Mouse (Mus musculus) testis, postnatal 14 days (tissue): ENCODE data around the gene Pnpla3.
"Not testable (repeated sequence)": the region's sequence is repeated elsewhere in the genome, so short reads cannot be mapped to it uniquely, and the experiment has no call there.

Experiments
- DNase-seq: peaks from one replicate; pipeline ENCODE4 v3.0.0; 2021; ENCODE audit warnings: low spot score

The Pnpla3 gene

GRCm38 (mm10) chr15:84167600-84167999, at the start of gene Pnpla3:
Gene Pnpla3 (plus strand): TSS chr15:84167837.
- DNase-seq, result peak; percentile 91

DNA sequence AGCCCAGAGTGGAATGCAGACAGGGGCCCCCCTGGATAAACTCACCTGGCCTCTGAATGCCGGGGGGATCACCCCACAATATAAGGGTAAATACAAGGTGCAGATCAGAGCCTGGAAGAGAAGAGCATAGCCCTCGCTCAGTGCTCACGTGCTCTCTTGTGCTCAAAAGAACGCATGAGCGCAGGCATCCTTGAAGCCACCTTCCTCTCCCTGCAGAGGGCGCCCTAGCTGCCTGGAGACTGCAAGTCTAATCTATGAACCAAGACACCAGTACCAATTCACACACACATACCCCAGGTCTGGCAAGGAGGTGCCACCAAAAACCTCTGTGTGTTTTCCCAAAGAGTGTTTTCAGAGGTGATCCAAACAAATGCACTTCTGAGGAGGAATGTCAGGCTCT, 47.0 kb upstream of the Pnpla3 start:
- DNase-seq, result no peak

GRCm38 (mm10) chr15:84121036-84121435, 46.6 kb upstream of the Pnpla3 start:
- no peak for DNase-seq

DNA sequence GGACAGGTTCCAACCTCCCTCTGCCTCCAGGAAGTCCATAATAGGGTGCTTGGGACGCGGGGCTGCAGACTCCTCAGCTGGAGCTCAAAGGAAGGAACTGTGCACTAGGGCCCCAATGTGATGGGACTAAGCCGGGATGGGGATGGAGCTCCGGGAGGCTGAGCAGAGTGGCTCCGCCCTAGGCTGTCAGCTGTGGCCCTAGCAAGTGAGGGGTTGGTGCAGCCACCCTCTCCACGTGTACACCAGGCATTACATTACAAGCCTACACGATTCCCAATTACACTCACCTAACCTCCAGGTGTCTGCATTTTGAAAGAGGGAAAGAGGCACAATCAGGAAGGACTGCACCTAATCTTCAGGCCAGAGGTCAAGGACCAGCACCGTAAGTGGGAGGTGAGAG, 44.6 kb upstream of the Pnpla3 start, which contains the start of gene Pnpla5:
Gene Pnpla5, minus strand, starts transcription at position 101 of the 400 bp plus-strand sequence.
- no peak for DNase-seq

- no peak for DNase-seq
Observed at GRCm38 (mm10) chr15:84124086-84124485, 43.6 kb upstream of the Pnpla3 start.

GRCm38 (mm10) chr15:84126447-84126846, 41.2 kb upstream of the Pnpla3 start:
- no peak for DNase-seq

DNA sequence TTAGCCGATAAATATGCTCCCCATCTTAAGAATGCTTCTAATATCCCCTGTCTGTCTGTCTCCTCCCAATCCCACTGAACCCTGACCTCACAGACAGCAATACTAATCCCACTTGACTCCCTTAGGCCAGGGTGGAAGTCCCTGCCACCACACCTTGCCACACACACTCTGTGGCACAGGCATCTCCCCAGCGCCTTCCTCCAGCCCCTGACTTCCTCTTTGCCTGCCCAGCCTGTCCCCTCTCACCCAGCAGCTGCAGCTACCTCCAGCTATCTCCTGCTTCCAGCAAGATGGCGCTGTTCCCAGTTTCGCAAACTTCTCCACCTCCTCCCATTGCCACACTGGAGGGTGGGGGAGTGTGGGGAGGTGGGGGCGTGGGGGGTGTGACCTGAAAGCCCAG, 40.8 kb upstream of the Pnpla3 start:
- no peak for DNase-seq

DNA sequence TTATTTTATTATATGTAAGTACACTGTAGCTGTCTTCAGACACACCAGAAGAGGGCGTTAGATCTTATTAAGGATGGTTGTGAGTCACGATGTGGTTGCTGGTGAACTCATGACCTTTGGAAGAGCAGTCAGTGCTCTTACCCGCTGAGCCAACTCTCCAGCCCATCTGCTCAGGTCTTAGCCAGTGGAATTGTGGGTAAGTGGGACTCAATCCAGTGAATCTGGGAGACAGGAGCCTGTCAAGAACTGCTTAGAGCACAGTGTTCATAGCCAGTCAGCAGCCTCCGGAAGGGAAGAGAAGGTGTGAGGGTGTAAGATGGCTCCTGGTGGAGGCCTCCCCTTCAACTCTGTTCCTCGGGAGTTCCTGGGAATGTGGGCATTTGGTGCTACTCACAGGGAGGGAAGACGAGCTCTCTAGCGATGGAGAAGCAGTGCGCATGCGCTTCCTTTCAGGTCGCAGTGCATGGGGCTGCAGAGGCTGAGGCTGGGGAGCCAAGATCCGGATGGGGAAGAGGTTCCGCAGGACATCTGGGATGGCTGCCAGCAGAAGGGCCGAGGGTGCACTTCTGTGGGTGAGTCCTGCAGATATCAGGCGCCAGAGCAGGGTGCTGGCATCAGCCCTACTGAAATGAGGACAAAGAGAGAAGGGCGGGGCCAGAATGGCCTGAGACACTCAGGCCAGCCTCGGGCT, 36.4 kb upstream of the Pnpla3 start:
- peak; percentile 22 for DNase-seq

- no peak for DNase-seq
Observed at GRCm38 (mm10) chr15:84131971-84132370, 35.7 kb upstream of the Pnpla3 start.

DNA sequence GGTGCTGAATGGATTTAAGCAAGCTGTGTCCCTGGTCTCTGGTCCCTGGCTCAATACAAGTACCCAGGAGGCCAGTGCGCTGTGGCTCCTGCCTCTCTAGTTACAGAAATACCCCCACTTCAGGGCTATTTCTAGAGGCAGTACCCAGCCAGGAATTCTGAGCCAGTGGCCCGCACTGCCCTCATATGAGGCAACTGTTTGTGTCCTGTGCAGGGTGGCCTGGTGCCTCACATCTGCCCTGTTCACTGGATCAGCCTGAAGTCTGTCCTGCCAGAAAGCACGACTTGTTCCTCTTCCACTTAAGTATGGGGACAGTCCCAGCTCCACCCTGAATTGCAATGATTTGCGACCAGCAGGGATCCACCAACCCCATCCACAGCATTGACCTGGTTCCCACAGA, 34.2 kb upstream of the Pnpla3 start:
- DNase-seq, result no peak

DNA sequence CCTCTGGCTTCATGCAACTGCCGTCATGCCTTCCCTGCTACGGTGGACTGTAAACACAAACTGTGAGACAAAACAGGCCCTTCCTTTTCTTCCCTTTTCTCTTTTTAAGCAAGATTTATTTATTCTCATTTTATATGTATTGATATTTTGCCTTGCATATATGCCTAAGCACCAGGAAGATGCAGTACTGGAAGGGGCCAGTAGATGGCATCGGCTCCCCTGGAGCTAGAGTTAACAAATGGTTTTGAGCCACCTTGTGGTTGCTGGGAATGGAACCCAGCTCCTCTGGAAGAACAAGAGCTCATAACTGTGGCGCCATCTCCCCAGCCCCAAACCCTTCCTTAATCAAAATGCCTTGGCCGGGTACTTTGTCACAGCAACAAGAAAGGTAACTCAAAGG, 32.2 kb upstream of the Pnpla3 start:
- DNase-seq, result no peak

DNA sequence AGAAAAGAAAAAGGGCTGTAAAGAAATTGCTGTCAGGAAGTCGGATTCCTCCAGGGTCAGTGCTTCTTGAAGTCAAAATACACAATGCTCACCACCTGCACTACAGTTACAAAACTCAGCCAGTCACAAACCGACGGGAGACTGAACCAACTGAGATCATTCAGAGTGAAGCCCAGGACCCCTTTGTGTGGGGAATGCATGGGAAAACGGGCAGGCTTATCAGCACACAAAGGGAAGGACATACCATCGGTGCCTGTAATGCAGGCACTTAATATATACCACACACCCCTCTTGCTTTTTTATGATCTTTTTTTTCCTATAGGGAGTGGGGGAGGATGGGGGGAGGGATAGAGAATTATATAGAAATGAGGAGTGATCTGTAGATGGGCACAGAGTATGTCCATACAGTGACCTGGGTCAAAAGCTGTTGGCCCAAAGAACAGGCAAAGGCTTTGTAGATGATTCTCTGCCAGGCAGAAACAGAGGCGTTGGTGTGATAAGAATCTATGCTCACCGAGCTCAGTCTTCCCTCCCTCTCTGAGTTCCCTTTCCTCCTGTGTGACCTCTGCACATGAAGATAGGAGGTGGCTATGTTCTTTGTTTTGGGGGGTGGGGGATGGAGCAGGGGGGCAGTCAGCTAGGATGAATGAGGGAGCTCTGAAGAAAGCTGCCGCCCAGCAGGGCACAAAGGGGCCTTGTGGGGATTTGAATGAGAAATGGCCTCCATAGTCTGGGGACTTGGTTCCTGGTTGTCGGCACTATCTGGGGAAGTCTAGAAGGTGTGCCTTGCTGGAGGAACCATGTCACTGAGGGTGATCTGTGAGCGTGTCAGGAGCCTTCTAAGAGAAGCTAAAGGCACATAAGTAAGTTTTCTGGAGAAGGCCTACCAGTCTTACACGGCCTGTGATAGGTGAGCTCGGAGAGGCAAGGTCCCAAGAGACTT, 30.9 kb upstream of the Pnpla3 start:
- no peak for DNase-seq

- DNase-seq, result no peak
Observed at GRCm38 (mm10) chr15:84139592-84140005, 28.0 kb upstream of the Pnpla3 start.

DNA sequence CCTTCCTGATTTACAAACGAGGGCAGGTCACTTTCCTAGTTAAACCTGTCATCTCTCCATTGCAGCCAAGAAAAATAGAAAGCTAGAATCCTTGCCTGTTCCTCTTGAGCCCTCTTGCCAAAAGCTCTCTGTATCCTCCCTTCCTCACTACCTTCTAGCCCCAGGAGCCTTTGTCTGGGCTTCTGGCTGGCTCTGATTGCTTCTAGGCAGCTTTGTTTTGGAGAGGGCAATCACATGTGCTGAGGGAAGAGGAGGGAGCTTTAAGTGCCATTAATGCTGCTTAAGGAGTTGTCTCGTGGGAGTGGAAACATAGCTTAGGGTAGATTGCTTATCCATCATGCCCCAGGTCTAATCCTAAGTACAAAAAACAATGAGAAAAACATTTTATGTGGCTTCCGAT, 27.5 kb upstream of the Pnpla3 start:
- DNase-seq, result no peak

DNA sequence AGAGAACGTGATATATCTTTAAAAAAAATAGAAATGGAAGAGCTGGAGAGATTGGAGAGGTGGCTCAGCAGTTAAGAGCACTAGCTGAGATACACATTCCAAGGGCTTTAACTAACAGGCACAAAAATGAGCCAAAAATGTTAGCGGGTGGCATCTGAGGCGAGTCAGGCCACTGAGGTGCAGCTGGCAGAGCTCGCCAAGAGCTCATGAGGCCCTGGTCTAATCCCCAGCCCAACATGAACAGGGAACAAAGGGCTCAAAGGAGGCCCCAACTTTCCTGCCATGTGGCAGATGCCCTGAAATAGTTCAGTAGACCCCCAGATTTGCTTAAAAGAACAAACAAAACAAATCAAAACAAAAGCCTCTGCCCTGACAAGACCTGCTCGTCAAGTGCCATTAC, 26.7 kb upstream of the Pnpla3 start:
- DNase-seq, result no peak

DNA sequence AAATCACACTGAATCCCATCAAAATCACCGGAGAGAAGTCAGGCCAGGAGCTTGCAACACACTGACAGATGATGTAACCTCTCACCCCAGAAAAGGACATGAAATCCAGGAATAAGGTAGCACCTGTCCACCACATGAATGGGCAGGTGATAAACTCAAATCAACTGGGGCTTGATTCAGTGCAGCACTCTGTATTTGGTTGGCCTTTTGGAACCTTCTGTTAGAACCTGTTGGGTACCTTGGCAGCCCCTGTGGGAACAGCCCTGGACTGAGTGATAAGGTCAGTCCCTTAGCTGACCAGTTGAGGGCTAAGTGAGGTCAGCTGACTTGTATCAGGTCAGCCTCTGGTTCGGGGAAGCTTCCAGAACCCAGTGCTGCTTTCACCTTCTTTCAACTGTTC, 11.5 kb upstream of the Pnpla3 start:
- no peak for DNase-seq

GRCm38 (mm10) chr15:84157530-84157929, 10.1 kb upstream of the Pnpla3 start:
- not testable (repeated sequence) for DNase-seq

DNA sequence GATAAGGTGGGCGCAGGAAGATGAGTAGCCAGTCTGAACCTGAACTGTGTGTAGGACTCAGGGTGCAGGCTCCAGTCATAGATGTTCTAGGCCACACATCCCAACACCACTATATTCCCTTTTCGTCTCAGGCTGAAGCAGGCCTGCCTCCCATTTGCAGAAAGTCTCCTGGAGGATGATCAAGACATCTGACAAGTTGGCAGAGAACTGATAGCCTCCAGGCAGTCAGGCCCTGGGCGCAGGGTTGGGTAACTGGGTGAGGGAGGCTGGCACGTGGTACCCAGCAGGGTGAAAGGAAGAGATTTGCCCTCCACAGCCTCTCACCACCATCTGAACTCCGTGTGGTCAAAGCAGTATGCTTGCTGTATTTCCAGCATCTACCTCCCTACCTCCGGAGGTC, 5.8 kb upstream of the Pnpla3 start:
- DNase-seq, result no peak

GRCm38 (mm10) chr15:84166818-84167217, 819 bp upstream of the Pnpla3 start:
- no peak for DNase-seq

DNA sequence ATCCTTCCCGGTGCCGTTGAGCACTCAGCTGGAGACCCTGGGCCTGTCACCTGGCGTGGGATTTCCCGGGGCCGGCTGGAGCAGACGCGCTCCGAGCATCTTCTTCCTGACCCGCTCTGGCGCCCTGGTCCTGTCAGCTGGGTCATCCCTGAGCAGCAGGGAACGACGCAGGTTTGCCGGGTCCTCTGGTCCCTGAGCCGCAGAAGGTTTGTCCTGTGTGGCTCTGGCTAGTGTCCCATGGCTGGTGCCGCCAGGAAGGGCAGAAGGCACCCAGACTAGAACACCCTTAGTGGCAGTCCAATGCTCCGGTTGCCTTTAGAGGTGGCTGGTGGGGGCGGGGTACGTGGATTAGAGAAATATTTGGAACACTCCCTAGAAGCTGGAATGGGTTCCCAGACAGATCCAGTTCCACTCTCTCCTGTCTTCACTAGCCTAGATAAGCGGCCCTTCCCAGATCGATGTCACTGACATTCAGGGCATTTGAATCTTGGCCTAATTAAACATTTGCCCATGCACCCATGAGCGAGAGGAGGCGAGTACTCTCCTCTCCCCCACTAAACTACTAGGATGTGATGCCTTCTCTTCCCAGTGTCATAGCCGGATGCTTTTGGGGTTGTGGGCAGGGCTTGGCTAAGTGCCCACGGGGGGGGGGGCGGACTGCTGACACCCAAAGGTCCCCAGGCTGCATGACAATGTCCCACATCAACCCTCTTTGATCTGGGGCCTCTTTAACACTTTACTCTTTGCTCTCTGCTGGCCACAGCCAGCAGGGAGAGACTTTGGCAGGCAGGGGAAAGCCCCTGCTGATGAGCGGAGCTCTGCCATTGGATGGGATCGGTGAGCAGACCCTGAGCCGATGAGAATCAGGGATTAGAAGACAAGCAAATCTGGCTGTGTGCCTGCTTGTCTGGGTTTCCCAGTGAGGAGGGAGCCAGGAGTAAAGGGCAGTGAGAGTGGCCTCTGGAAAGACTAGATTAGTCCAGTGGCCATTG, 829 bp downstream of the Pnpla3 start:
- DNase-seq, result peak; percentile 16

DNA sequence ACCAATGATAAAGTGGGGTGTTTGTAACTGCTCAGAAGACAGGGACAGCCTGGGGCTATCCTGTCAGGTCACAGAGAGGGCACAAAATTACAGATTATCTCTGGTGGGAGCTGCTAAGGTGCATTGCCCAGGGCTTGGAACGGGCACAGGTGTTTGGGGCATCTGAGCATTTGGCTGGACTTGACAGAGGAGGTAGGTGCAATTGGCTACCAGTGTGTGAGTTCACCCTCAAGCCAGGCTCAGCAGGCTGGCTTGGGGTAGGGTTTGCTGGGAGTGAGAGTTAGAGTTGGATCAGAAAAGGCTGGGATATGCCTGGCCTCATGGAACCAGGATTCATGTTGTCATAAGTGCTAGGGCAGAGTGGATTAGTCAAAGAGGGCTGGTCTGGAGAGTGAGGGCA, 1.9 kb downstream of the Pnpla3 start:
- DNase-seq, result no peak

DNA sequence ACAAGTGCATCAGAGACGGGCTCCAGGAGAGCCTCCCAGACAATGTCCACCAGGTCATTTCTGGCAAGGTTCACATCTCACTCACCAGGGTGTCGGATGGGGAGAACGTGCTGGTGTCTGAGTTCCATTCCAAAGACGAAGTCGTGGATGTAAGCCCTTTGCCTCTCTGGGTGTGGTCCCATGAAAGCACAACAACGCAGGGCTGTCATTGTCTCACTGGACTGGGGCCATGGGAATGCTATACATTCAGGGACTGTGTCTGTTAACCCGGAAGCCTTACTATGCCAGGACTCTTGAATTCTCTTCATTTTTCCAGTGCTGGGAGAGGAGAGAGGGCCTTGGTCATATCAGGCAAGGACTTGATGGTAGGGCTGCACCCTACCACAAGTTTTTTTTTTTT, 3.5 kb downstream of the Pnpla3 start:
- no peak for DNase-seq
